Mouse (Mus musculus) hindlimb bud, embryonic 11.5 days (tissue): Measurements from ENCODE around the gene Lce1j.
"Not testable (repeated sequence)": the region's sequence is repeated elsewhere in the genome, so short reads cannot be mapped to it uniquely, and the experiment has no call there.

Experiments
- DNase-seq: peaks from one replicate; pipeline ENCODE4 v3.0.0-alpha.2; 2012; ENCODE audit warnings: low read depth, low spot score; ENCODE audit errors: extremely low spot score

Lce1j gene

DNA sequence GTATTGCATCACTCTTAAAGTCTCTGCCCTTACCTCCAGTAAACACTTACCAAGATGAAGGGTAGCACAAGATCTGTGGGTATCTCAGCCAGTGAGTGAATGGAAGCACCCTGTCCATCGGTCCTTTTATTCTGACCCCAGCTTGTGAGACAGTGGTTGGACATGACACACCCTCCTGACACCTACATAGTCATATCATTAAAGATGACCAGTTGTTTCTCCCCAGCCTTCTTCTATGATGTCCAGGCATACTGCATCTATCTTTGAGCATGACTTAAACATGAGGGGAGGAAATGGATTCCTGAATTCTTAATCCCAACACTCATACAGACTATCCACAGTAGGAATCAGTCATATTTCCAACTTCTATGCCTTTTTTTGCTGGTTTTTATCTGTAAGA, at the start of gene Lce1j:
Gene Lce1j, minus strand, starts transcription at position 101 of the 400 bp plus-strand sequence.
- no peak for DNase-seq

DNA sequence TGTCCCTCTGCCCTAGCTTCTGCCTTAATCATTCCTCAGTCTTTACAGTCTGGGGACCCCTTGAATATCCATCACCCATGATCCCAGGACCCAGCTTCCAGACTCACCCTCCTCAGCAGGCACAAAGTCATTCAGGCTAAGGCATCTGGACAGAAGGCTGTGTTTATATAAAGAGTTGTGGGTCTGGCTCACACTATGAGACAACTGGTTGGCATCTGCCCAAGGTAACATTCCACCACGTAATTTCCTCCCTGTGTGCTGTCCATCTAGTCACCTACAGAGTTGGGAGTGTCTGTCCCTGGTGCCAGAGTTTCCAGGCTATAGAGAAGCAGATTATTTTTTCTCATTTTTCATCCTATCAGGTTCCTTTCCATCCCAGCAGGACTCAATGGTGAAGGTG, 36.8 kb upstream of the Lce1j start, which contains the start of gene Kprp:
Gene Kprp, minus strand, starts transcription at position 140 of the 400 bp plus-strand sequence.
- no peak for DNase-seq

DNA sequence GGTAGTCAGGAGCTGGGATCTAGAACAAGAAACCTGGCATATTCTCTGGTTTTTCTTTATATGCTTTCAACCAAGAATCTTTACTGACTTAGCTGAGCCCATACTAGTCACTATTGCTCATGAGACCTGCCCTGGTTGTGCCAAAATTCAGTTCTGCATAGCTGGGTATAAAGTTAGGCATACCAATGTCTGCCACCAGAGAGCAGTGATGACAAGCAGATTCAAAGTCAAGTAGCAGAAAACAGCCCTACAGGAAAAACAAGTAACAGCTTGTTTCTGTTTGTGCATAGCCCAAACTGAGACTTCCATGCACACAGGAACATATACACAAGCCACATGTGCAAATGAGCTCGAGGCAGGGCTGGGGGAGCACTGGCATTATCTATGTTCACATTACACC, 35.5 kb upstream of the Lce1j start:
- DNase-seq, result no peak

DNA sequence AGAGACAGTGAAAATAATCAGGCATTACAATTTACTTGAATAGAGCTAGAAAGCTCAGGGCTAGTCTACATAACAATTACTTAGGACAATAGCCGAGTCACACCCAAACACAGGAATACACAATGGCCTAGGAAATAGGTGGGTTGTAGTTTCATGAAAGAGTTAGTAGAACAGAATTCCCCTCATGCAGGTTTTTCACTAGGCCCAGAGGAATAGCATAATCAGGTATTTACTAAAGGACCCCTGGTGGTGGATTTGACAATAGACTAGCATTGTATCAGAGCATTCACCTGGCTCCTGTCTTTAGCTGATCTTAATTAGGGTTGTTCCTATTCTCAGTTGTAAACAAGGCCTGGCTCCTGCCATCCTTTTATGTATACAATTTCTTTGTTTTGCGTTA, 25.7 kb upstream of the Lce1j start:
- DNase-seq, result not testable (repeated sequence)

DNA sequence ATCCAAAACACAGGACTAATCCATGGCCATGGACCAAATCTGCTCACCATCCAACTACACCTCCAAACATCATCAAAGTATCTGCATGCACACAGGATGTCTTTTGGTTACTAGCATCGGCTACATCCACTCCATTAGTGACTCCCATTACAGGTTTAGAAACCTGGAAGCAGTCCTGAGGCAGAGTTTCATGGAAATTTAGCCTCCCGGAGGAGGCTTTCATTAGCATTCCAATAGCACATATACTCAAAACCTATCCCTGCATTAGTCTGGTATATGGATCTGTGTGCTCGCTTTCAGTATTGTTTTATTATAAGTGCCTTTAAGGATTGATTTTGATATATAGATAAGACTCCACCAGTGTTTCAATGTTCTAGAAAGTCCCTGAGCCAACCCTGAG, 25.3 kb upstream of the Lce1j start:
- no peak for DNase-seq

DNA sequence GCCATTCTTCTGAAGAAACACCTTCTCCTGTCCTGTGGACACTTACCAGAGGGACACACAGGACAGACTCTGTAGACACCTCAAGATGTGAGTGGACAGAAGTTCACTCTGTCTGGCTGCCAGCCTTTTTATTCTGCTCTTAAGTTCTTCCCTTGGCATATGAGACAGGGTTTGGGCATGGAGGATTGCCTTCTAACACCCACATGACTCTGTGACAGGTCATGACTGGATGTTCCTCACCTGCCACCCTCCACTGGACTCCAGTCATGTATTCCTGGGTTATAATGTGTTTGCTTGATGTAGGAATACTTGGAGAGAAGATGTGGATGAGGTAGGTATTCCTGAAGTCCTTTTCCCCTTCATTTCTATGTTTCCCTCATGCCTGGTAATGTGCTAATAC, 17.5 kb upstream of the Lce1j start, which contains the start of gene Lce1k:
Gene Lce1k, minus strand, starts transcription at position 101 of the 400 bp plus-strand sequence.
- no peak for DNase-seq

DNA sequence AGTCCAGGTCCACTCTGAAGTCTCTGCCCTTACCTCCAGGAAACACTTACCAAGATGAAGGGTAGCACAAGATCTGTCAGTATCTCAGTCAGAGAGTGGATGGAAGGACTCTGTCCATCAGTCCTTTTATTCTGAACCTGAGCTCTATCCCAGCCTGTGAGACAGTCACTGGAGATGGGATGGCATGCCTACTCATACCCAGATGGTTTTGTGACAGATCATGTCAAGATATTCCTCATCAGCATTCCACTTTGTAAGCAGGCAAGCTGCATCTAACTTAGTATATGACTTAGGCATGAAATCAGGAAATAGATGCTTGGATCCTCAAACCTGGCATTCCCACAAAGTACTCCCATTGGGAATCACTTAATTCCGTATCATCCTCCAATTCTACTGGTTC, 11.5 kb downstream of the Lce1j start, which contains the start of gene Lce1i:
Gene Lce1i, minus strand, starts transcription at position 101 of the 400 bp plus-strand sequence.
- DNase-seq, result no peak

DNA sequence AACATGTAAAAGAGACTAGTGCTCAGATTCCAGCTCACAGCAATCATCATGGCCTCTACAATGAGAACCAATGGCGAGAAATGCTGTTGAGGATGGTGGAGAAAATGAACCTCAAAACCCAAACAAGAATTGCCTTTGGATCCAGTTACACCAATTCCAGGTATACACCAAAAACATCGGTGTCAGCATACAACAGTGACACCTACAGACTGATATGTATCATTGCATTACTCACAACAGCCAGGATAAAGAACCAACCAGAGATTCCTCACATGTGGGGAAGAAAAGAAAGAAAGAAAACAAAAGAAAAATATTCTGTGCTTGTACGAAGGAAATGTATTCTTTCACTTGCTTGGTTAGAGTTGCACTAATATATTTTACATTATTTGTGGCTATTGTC, 18.7 kb downstream of the Lce1j start:
- DNase-seq, result no peak

DNA sequence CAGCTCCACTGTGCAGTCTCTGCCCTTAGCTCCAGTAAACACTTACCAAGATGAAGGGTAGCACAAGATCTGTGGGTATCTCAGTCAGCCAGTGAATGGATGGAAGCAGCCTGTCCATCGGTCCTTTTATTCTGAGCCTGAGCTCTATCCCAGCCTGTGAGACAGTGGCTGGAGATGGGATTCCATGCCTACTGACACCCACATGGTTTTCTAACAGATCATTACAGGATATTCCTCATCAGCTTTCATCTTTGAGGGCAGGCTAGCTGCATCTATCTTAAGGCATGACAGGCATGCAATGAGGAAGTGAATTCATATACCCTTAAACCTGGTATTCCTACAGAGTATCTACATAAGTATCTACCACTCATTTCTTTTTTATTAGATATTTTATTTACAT, 25.3 kb downstream of the Lce1j start, which contains the start of gene Lce1h:
Gene Lce1h, minus strand, starts transcription at position 101 of the 400 bp plus-strand sequence.
- DNase-seq, result no peak

DNA sequence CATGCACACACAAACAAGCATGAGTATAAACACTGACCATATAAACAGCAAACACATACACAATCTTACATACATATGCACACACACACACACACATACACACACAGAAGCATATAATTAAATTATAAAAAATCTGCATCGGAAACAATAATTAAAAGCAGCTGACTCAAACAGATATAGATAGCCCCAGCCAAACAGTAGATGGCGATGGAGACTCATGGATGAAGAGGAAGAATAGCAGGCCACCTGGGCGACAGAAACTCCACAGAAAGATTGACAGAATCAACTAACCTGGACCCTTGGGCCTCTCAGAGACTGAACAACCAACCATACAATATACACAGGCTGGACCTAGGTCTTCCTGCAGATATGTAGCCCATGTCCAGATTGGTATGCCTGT, 37.1 kb downstream of the Lce1j start:
- no peak for DNase-seq

DNA sequence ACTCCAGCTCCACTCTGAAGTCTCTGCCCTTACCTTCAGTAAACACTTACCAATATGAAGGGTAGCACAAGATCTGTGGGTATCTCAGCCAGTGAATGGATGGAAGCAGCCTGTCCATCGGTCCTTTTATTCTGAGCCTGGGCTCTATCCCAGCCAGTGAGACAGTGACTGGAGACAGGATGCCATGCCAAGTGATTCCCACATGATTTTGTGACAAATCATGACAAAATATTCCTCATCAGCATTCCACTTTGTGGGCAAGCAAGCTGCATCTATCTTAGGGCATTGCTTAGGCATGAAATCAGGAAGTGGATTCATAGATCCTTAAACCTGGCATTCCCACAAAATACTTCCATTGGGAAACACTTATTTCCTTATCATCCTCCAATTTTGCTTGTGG, 38.1 kb downstream of the Lce1j start, which contains the start of gene Lce1g:
Gene Lce1g, minus strand, starts transcription at position 101 of the 400 bp plus-strand sequence.
- no peak for DNase-seq

DNA sequence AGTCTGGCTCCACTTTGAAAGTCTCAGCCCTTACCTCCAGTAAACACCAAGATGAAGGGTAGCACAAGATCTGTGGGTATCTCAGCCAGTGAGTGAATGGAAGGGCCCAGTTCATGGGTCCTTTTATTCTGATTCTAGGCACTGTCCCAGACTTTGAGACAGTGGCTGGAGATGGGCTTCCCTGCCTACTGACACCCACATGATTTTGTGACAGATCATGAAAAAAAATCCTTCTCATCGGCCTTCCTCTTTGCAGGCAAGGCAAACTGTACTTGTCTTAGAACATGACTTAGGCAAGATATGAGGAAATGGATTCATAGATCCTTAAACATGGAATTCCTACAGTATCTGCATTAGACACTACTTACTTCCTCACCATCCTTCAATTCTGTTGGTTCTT, 51.3 kb downstream of the Lce1j start, which contains the start of gene Gm38119:
Gene Gm38119, minus strand, starts transcription at position 101 of the 400 bp plus-strand sequence.
- no peak for DNase-seq
